Mouse (Mus musculus): ENCODE data around the gene Ydjc.
"Not testable (repeated sequence)": the region's sequence is repeated elsewhere in the genome, so short reads cannot be mapped to it uniquely, and the experiment has no call there.

Ydjc gene

DNA sequence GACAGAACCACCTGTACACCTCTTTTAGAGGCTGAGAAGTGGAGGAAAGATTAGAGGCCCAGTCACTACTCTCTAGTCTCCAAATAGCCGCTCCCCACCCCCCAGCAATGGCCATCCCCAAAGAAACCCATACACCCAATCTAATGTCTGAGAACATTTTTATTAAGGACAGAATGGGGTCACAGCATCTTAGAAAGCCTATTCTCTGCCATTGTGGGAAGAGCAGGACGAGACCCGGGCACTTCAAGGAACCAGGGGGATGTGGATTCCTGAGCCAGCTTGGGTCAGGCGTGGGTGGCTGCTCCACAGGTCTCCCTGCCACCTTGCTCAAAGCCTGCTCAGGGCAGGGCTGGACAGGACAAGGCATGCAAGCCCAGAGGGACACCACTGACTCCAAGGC lies 7.5 kb downstream of the Ydjc start:
- DNase-seq (ENCODE audit: low read depth, low spot score), result no peak

DNA sequence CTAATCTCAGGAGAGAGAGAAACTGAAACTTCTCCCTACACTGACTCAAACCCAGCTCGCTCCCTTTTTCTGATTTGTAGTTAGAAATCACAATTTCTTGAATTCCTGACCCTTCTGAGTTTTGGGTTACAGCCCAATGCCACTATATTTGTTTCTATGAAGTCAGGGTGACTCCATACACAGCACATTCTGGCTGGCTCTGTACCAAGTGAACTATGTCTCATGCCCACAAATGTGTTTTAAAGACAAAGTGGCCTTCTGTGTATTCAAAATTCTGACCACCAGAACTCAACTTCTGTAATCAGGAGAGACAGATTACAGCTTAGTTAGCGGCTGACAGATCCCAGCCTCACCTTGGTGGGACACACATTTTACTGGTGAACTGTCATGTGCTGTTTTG lies 9.9 kb downstream of the Ydjc start:
- DNase-seq (ENCODE audit: low read depth, low spot score), result no peak

DNA sequence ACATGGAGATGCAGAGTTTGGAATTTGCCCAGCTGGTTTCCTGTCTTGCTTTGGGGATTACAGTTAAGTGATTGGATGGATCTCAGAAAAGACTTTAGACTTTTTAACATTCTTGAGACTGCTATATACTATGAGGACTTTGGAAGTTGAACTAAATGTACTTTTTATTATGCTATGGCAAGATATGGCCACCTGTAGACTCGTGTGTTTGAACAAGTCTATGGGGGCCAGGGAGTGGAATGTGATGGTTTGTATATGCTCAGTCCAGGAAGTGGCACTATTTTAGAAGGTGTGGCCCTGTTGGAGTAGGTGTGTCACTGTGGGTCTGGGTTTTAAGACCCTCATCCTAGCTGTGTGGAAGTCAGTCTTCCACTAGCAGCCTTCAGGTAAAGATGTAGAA lies 21.1 kb downstream of the Ydjc start:
- not testable (repeated sequence) for DNase-seq (ENCODE audit: low read depth, low spot score)

DNA sequence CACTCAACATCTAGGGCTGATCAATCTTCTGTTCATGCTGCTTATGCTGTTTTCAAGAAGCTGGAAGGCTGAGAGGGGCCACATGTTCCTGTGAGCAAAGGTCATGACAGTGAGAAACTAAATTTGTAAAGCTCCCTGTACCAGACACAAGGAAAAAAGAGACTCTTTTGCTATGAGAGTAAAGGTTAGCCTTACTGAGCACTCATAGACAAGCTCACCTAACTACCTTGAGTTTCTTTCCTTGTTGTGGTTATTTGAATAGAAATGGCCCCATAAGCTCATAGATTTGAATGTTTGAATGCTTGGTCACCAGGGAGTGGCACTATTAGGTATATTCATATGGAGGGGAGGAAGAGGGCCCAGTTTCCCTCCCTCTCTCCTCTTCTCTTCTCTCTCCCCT lies 22.8 kb downstream of the Ydjc start:
- DNase-seq (ENCODE audit: low read depth, low spot score), result no peak

DNA sequence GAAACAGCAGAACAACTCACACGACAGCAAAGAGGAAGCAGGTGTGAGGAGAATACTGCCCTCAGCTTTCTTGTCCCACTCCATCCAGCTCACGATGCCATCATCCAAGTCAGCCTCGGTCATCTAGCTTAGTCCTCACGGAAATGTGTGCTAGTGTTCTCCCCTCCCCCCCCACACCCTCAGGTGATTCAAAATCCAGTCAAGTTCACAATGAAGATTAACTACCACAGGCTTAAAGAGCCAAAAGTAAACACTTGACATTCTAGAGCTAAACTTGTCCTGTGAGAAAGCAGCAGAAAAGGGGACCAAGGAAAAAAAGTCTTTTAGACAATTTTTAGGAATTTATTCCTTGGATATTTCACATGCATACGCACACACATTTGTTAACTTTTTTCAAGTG lies 23.6 kb downstream of the Ydjc start:
- DNase-seq (ENCODE audit: low read depth, low spot score), result no peak

DNA sequence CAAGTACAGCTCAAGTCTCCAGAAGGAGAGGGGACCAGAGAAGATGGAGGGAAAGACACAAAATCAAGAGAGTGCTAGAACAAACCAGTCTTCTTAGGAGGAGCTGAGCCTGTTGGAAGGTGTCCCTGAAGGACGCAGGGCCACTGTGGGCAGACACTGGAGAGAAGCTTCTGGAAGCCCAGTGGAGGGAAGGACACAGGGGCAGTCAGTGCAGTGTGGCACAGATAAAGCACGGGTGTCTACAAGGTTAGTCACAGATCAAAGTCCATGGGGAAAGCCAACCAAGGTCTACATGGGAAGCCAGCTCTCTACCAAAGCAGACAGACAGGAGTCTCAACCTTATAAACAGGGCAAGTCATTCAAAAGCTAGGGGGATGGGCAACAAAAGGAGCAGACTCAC lies 31.3 kb downstream of the Ydjc start:
- DNase-seq (ENCODE audit: low read depth, low spot score), result no peak

DNA sequence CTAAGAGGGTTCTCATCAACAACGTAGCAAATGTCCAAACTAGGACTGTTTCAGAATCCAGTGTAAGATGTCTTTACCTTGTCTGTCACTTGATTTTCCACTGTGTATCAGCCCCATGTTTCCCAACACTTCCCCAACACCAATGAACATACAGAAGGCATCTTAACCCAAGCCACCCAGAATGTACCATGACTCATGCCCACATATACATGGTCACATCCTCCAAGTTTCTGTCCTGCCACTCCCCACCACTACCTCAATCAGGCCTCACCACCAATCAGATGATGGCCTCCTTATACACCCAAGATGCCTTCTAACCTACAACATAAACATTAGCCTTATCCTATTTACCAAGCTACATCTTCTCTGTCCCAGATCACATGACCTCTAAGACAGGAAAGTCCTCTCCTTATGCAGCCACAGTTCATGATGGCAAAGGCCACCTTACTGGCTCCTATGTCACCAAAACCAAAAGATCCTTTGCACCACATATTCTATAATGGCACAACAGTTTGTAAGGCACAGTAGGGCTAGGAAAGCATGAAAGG lies 33.3 kb downstream of the Ydjc start:
- DNase-seq (ENCODE audit: low read depth, low spot score), result no peak

DNA sequence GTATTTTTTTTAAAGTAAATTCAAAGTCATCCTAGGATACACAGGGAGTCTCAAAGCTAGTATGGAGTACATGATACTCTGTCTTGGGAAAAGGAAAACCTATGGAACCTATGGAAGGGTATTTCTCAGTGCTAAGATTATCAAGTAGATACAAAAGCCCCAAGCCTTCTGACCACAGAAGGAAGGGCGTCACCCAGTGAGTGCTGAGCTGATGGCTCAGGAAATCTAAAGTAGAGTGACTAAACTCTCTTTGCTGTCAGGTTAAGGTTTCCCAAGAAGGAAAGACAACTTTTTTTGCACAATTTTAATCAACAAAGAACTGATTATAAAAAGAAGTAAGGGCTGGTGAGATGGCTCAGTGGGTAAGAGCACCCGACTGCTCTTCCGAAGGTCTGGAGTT lies 35.3 kb downstream of the Ydjc start:
- peak; percentile 10 for DNase-seq (ENCODE audit: low read depth, low spot score)

DNA sequence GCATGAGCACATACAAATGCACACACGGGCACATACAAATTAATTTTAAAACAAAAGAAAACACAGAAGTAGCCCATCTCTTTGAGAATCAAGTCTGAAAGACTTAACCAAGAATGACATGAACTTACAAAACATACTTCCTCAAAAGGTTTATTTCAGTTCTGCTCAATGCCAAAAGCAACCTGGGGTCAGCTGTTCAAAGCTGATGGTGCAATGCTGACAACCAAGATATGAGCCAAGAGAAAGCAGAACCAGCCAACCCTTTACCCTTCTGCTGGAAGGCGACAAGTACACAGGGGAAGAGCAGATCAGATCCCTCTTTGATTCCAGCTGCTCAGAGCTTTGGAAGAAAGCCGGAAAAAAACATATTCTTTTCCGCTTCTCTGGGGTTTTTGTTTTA lies 37.0 kb downstream of the Ydjc start:
- DNase-seq (ENCODE audit: low read depth, low spot score), result no peak

DNA sequence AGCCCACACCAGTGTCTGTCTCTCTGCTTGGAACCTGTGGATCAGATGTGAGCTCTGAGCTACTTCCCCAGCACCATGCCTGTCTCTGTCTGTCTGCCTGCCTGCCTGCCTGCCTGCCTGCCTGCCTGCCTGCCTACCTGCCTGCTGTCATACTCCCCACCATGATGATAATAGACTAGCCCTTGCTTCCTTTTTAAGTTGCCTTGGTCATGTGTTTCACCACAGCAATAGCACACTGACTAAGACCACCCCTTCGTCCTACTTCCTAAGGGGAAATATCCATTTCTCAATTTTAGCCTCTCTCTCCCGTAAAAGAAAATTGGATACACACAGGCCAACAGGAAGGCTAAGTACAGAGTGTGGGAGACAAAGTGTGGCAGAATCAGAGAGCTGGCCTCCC lies 37.7 kb downstream of the Ydjc start:
- no peak for DNase-seq (ENCODE audit: low read depth, low spot score)

DNA sequence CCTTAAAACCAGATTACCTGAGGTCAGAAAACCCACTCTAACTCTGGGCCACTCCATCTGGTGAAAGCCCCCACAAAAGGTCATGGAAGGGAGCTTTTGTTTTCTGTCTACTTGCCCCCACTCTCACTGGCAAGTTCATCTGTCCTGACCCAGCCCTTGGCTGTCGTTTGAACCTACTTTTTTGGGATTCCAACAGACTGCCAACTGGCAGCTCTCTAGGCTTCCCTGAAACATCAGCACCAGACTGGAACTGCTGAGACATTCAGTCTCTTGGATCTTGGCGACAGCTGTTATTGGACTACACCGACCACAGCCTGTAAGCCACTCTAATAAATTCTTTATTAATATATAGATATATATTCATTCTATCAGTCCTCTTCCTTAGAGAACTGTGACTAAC lies 38.6 kb downstream of the Ydjc start:
- DNase-seq (ENCODE audit: low read depth, low spot score), result no peak

DNA sequence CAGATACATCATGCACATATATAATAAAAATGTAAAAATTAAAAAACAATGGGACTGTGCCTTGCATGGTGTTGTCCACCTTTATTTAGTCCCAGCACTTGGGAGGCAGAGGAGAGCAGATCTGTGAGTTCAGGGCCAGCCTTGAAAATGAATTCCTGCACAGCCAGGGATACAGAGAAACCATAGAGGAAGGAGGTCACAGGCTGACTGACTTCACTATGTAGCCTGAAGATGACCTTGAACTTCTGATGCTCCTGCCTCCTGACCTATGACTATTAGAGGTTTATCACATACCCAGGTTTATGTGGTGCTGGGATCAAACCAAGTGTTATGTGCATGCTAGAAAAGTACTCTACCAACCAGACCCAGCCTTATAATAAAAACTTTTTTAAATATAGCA lies 41.1 kb downstream of the Ydjc start:
- no peak for DNase-seq (ENCODE audit: low read depth, low spot score)

DNA sequence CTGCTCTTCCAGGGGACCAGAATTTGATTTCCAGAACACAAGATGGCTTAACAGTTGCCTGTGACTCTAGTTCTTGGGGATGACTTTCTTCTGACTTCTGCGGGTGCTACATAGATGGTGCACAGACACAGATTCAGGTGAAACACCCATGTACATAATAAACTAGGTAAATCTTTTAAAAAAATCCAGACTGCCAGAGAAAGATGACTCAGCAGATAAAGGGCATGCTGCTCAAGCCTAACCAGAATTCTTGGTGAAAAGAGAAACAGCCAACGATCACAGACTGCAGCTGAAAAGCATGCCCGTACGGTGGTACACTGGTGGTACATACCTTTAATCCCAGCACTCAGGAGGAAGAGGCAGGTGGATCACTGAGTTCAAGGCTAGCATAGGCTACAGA lies 49.4 kb downstream of the Ydjc start:
- no peak for DNase-seq (ENCODE audit: low read depth, low spot score)

DNA sequence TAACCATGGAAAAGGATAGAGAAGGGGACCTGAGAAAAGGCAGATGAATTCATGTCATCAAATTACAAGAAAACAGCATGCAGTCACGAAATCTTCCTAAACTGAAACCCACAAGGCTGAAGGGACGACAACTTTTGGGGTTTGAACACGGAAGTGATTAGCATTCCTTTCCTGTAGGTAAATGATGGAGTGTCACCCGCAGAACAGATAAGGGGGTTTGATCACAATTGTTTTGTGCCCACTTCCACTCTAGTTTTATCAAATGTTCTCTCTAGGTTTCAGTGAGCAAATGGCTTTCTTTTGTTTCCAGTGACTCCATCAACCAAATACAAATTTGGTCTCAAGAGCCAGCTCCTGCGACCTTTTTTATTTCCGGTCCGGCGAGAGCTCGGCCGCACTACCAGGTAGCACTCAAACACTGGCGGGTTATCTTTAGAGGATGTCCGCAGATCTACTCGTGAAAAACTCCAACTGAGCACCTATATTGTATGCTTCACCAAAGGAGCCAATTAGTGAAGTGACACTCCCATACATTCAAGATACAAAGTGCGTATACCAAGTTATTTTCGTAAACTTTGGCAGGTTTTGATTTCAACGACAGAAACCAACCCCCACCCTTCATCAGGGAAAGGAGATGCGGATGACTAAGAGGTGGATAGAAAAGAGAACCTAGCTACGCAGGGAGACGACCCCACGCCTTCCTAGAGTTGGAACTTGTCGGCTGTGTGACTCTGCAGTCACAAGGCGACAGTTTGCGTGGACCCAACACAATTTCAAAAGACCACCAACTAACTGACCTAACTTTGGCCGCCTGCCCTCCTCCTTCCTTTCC lies 55.9 kb downstream of the Ydjc start:
- peak; percentile 41 for DNase-seq (ENCODE audit: low read depth, low spot score)

DNA sequence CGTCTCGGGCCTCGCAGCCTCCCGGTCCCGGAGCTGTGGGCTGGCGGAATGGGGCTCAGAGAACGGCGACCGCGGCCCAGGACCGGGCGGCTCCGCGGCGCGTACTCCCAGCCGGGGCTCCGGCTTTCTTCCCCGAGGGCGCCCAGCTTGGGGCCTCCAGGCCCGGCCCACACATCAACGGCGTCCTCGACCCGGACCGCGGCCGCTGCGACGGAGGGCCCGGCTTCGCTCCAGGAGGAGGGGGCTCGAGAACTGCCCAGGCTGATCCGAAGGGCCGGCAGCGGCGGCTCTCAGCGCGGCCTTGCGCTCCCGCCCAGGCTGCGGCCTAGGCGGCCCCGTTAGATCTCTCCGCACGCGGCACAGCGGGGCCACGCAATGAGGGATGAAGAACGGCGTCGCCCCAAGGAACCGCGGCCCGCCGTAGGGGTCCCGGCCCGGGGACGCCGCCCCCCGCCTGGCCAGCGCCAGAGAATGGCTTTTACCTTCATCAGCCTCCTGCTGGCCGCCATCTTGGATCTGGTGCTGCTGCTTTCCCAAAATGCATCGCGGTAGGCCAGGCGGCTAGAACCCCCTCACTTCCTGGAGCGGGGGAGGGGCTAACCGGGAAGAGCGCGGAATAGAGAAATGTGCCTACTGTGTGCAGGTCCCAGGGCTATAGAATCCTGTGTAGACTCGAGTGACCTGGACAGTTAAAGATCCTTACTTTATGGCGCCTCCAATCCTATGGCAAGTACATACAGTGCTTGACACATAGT lies 56.7 kb downstream of the Ydjc start:
- DNase-seq (ENCODE audit: low read depth, low spot score), result peak; percentile 89

DNA sequence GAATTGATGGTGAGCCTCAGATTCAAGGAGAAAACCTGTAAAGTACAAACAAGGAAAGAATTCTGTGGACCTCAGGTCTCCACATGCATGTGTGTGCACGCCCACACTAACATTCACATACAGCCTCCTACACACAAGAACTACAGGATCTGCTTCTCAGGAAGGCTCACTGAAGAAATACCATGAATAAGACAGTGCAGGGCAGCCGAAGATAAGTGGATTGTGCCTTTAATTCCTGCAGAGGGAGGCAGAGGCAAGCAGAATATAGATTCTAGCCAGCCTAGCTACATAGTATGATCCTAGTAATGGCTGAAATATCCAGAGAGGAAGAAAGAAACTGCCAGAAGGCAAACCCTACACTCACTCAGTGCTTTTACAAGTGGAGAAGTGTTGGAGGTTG lies 57.6 kb downstream of the Ydjc start:
- peak; percentile 45 for DNase-seq (ENCODE audit: low read depth, low spot score)

DNA sequence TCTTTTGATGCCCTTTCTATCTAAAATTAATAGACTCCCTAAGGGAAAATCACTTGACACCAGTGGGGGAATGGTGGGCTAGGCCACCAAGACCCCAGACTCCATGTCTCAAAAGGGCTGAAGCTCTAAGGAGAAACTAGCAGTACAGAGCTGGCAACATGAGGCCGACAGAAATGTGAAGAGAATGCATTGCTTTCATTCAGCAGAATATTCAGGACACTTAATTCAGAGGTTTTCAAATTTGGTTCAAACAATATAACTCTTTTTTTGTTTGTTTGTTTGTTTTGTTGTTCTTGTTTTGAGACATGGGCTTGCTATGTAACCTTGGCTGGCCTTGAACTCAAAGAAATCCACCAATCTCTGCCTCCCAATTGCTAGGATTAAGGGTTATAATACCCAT lies 58.1 kb downstream of the Ydjc start, which contains the start of gene Ube2l3:
Gene Ube2l3 (minus strand): TSS at position 101 of the 400 bp plus-strand sequence.
- no peak for DNase-seq (ENCODE audit: low read depth, low spot score)

DNA sequence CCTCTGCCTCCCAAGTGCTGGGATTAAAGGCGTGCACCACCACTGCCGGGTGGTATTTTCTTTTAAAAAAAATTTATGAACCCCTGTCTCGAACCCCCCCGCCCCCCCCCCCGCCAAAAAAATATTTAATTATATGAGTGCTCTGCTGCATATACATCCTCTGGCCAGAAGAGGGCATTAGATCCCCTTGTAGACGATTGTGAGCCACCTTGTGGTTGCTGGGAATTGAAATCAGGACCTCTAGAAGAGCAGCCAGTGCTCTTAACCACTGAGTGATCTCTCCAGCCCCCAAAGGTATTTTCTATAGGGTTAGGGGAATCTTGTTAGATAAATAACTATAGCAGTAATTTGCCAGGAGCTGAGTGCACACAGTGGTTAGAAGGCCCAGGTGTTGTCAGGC lies 60.6 kb downstream of the Ydjc start:
- peak; percentile 86 for DNase-seq (ENCODE audit: low read depth, low spot score)

DNA sequence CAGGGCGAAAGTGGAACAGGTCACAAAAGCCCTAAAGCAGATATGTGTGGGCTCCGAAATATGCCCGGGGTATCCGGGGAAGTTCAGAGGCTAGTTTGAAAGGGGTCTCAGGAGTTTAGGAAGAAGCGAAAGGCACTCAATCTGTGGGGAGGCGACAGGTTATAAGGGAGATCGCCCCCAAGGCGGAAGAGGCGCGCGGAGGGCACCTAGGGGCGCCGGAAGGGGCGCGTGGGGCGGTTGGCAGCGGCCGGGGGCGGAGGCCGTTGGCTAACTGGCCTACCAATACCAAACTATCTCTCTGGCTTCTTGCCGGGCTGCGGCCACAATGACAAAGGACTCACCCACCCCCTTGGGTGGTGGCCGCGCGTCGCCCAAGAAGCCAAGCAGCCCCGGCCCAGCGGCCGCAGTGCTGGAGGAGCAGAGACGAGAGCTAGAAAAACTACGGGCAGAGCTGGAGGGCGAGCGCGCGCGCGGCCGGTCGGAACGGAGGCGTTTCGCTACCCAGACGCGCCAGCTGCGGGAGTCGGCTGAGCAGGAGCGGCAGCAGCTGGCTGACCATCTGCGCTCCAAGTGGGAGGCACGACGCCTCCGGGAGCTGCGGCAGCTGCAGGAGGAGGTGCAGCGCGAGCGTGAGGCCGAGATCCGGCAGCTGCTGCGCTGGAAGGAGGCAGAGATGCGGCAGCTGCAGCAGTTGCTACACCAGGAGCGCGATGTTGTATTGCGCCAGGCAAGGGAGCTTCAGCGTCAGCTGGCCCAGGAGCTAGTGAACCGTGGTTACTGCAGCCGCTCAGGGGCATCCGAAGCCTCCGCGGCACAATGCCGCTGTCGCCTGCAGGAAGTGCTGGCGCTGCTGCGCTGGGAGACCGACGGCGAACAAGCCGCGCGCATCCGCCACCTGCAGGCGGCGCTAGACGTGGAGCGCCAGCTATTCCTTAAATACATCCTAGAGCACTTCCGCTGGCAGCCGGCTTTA lies 64.3 kb downstream of the Ydjc start, which contains the start of gene Rimbp3:
Gene Rimbp3 (plus strand): TSS at position 215 of the 973 bp plus-strand sequence.
- peak; percentile 90 for DNase-seq (ENCODE audit: low read depth, low spot score)

DNA sequence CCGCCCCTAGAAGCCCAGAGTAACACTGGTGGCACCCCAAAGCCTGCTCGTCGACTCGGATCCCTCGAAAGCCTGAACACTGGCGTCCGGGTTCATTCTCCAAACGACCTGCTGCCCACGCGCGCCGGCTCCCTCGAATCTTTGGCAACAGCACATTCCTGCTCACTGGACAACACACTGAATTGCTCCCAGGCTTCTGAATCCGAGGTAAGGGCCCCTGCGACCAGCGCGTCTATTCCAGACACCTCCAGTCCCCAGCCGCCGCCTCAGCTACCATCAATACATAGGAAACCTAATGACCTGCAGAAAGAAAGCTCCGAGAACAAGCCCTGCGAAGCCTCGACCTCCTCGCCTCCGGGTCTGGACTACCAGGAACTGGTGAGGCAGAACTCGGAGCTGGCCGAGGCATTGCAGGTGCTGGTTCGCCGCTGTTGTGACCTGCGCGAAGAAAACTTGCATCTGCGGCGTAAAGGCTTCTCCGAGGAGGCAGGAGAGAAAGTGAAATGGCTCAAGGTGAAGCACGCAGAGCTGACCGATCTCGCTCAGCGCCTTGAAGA lies 65.1 kb downstream of the Ydjc start:
- peak; percentile 38 for DNase-seq (ENCODE audit: low read depth, low spot score)
